Mouse (Mus musculus): ENCODE measurements around the gene Gm5941. TPM values are rescaled to one million over a fixed set of nuclear protein-coding genes. Genes with fewer than 3 reads are reported as not detected.
"Not testable (repeated sequence)": the region's sequence is repeated elsewhere in the genome, so short reads cannot be mapped to it uniquely, and the experiment has no call there.

Gm5941 gene
- polyA plus RNA-seq (2014; fragmentation: Nextera tagmentation; extraction: Ambion mirVana), result not detected in 2 replicates

GRCm38 (mm10) chrX:92489649-92490048, at the start of gene Gm5941:
Gene Gm5941 (plus strand): TSS chrX:92489949.
- H3K4me1 ChIP-seq (ENCODE audit: control insufficient read depth, insufficient read depth, low read length); H3K4me2 ChIP-seq (ENCODE audit: low read length); H3K27ac ChIP-seq (ENCODE audit: low read depth, low read length); H3K36me3 ChIP-seq (ENCODE audit: control insufficient read depth, insufficient read depth, low read length); H3K27me3 ChIP-seq (replicated peaks; ENCODE audit: control insufficient read depth, insufficient read depth, low read length); ATAC-seq; DNase-seq (ENCODE audit: low spot score); H3K9ac ChIP-seq (ENCODE audit: low read length); H3K9me3 ChIP-seq (replicated peaks; ENCODE audit: control insufficient read depth, low read length); H3K4me3 ChIP-seq (ENCODE audit: low read depth, low read length): not testable (repeated sequence)
- WGBS, result 86% methylated on average over 4 of the region's 4 CpGs

DNA sequence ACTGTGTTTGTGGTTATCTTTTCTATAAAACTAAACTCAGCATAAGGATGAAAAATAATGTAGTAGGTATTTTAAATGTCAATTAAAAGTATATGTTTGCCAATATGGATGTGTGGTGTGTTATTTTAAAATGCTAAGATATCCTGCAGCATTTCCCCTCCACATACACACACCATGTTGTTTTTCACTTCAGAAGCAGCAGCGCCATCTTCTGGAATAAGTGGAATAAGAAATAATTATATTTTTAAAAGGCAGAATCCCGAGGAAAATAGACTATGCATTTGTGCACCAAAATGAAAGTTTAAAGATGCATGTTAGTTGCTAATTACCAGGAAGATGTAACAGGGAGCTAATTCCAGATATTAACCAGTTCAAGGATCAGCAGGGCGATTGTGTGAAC, 29.3 kb upstream of the Gm5941 start:
- Histone ChIP-seq H3K4me3 (ENCODE audit: low read depth, low read length) (no peak overlapping the region), H3K27ac (ENCODE audit: low read depth, low read length) (no peak overlapping the region), H3K4me1 (ENCODE audit: control insufficient read depth, insufficient read depth, low read length) (no peaks in the 10 kb centered on the region), H3K4me2 (ENCODE audit: low read length) (no peak overlapping the region), H3K36me3 (ENCODE audit: control insufficient read depth, insufficient read depth, low read length) (no peaks in the 10 kb centered on the region), H3K9ac (ENCODE audit: low read length) (no peak overlapping the region), H3K27me3 (replicated peaks; ENCODE audit: control insufficient read depth, insufficient read depth, low read length) (no peaks in the 10 kb centered on the region), H3K9me3 (replicated peaks; ENCODE audit: control insufficient read depth, low read length) (no peaks in the 10 kb centered on the region)
- DNase-seq (ENCODE audit: low spot score) (peak; percentile 43), ATAC-seq (no peak)
- WGBS, result 27% methylated on average over 3 of the region's 3 CpGs

GRCm38 (mm10) chrX:92464773-92465172, 25.0 kb upstream of the Gm5941 start:
- DNase-seq (ENCODE audit: low spot score) (no peak), ATAC-seq (no peak)
- Histone ChIP-seq H3K9ac (ENCODE audit: low read length) (no peak overlapping the region), H3K4me1 (ENCODE audit: control insufficient read depth, insufficient read depth, low read length) (no peaks in the 10 kb centered on the region), H3K27me3 (replicated peaks; ENCODE audit: control insufficient read depth, insufficient read depth, low read length) (no peaks in the 10 kb centered on the region), H3K36me3 (ENCODE audit: control insufficient read depth, insufficient read depth, low read length) (no peaks in the 10 kb centered on the region), H3K9me3 (replicated peaks; ENCODE audit: control insufficient read depth, low read length) (no peaks in the 10 kb centered on the region), H3K27ac (ENCODE audit: low read depth, low read length) (no peak overlapping the region), H3K4me3 (ENCODE audit: low read depth, low read length) (no peak overlapping the region), H3K4me2 (ENCODE audit: low read length) (no peak overlapping the region)
- 74% methylated on average over 4 of the region's 4 CpGs for whole genome bisulfite sequencing

- DNase-seq (ENCODE audit: low spot score), result peak; percentile 11
- Histone ChIP-seq H3K4me2 (ENCODE audit: low read length) (no peak overlapping the region), H3K9me3 (replicated peaks; ENCODE audit: control insufficient read depth, low read length) (no peaks in the 10 kb centered on the region), H3K27ac (ENCODE audit: low read depth, low read length) (no peak overlapping the region), H3K36me3 (ENCODE audit: control insufficient read depth, insufficient read depth, low read length) (no peaks in the 10 kb centered on the region), H3K27me3 (replicated peaks; ENCODE audit: control insufficient read depth, insufficient read depth, low read length) (no peaks in the 10 kb centered on the region), H3K4me3 (ENCODE audit: low read depth, low read length) (no peak overlapping the region), H3K9ac (ENCODE audit: low read length) (no peak overlapping the region), H3K4me1 (ENCODE audit: control insufficient read depth, insufficient read depth, low read length) (no peaks in the 10 kb centered on the region)
- ATAC-seq, result no peak
- 16% methylated on average over 1 of the region's 1 CpGs for WGBS
Observed at GRCm38 (mm10) chrX:92498254-92498653, 8.5 kb downstream of the Gm5941 start.

- no peak for DNase-seq (ENCODE audit: low spot score)
- ATAC-seq, result no peak
- no peaks in the 10 kb centered on the region for H3K9me3 ChIP-seq (replicated peaks; ENCODE audit: control insufficient read depth, low read length)
- no peak overlapping the region for H3K9ac ChIP-seq (ENCODE audit: low read length)
- 70% methylated on average over 1 of the region's 1 CpGs for whole genome bisulfite sequencing
- H3K4me2 ChIP-seq (ENCODE audit: low read length), result no peak overlapping the region
- no peak overlapping the region for H3K4me3 ChIP-seq (ENCODE audit: low read depth, low read length)
- no peak overlapping the region for H3K27ac ChIP-seq (ENCODE audit: low read depth, low read length)
- no peaks in the 10 kb centered on the region for H3K36me3 ChIP-seq (ENCODE audit: control insufficient read depth, insufficient read depth, low read length)
- no peaks in the 10 kb centered on the region for H3K4me1 ChIP-seq (ENCODE audit: control insufficient read depth, insufficient read depth, low read length)
- no peaks in the 10 kb centered on the region for H3K27me3 ChIP-seq (replicated peaks; ENCODE audit: control insufficient read depth, insufficient read depth, low read length)
Observed at GRCm38 (mm10) chrX:92527826-92528225, 38.1 kb downstream of the Gm5941 start.

Other genes with a start within 250 kb of the Gm5941 start
- not detected in 2 replicates for gene Mageb18, start 109.6 kb downstream of the Gm5941 start, polyA plus RNA-seq (2014; fragmentation: Nextera tagmentation; extraction: Ambion mirVana)

Measured in forebrain, embryonic 14.5 days (tissue).